In the genomic region with DNA sequence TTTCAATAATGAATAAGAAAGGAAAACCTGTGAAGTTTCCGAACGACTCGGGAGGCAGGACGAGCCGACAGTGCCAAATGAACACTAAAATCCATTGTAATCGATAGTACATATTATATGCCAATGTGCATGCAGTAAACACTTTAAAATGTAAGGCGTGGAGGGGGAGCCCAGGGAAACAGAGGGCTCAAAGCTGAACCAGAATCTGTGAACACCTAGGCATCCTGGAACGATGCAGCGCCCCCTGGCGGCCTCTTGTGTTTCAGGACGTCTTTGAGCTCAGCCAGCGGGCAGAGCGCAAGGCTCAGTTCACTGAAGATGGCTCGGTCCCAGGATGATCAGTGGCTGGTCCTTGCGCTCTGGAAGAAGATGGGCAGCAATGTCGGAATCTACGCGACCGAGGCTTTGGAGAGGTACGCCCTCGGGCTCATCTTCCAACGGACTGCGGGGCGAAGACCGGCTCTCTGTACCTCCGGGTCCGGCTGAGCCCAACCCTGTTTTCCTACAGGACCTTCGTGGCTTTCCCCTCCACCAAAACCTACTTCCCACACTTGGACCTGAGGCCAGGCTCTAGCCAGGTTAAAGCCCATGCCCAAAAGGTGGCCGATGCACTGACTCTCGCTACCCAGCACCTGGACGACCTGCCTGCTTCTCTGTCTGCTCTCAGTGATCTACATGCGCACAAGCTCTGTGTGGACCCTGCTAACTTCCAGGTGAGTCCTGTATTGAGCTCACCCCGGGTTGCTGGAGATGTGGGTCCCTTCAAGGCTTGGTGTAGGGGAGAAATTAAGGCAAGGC, we compare ENCODE assay signal across 8 mouse cellular contexts. TPM values are rescaled to one million over a fixed set of nuclear protein-coding genes. Genes with fewer than 3 reads are reported as not detected.
DNase-seq lines count a peak whose midpoint lies in the region; ATAC-seq and TF ChIP-seq lines count a peak whose summit lies in the region.
"Not testable (repeated sequence)": the region's sequence is repeated elsewhere in the genome, so short reads cannot be mapped to it uniquely, and the experiment has no call there.

A gene (plus strand): TSS at position 271 of the 798 bp plus-strand sequence.

- H3K36me3 ChIP-seq in erythroblast, embryonic 14.5 days (ENCODE audit: control insufficient read depth): peaks cover 64% of the 10 kb centered on the region
- not testable (repeated sequence) for H3K36me3 ChIP-seq in heart, embryonic 12.5 days; kidney, embryonic 16.5 days (ENCODE audit: insufficient read depth, low read length)

- ATAC-seq in heart, embryonic 12.5 days (ENCODE audit: insufficient number of reproducible peaks, low FRiP score): peak; percentile 40; the same call in 1 of the 2 replicates
- ATAC-seq in kidney, embryonic 16.5 days (ENCODE audit: low FRiP score, low TSS enrichment): peak; percentile 72

- not testable (repeated sequence) for H3K4me3 ChIP-seq in bone marrow macrophage, adult 2 months (ENCODE audit: insufficient read depth, low read length)
- peak within 1 kb of the TSS; percentile 70 for H3K4me3 ChIP-seq in erythroblast, embryonic 14.5 days (replicated peaks)
- peak within 1 kb of the TSS; percentile 20 for H3K4me3 ChIP-seq in heart, embryonic 12.5 days
- H3K4me3 ChIP-seq in kidney, embryonic 16.5 days (ENCODE audit: low read length): peak within 1 kb of the TSS; percentile 28

- not testable (repeated sequence) for H3K27me3 ChIP-seq in erythroblast, embryonic 14.5 days (ENCODE audit: control insufficient read depth); kidney, embryonic 16.5 days (ENCODE audit: insufficient read depth, low read length)
- H3K27me3 ChIP-seq in heart, embryonic 12.5 days (replicated peaks): peaks cover 16% of the 10 kb centered on the region

- H3K4me1 ChIP-seq in bone marrow macrophage, adult 2 months (ENCODE audit: control insufficient read depth, insufficient read depth, low read length); heart, embryonic 12.5 days (replicated peaks); kidney, embryonic 16.5 days (ENCODE audit: insufficient read depth, low read length): not testable (repeated sequence)
- peaks cover 65% of the 10 kb centered on the region for H3K4me1 ChIP-seq in erythroblast, embryonic 14.5 days (ENCODE audit: control insufficient read depth)

- peak within 1 kb of the TSS; percentile 59 for H3K4me2 ChIP-seq in heart, embryonic 12.5 days
- H3K4me2 ChIP-seq in kidney, embryonic 16.5 days (replicated peaks; ENCODE audit: low read depth, low read length): peak within 1 kb of the TSS; percentile 44

- peak within 1 kb of the TSS; percentile 35; the same call in 1 of the 2 replicates for H3K9ac ChIP-seq in heart, embryonic 12.5 days
- H3K9ac ChIP-seq in kidney, embryonic 16.5 days (replicated peaks; ENCODE audit: low read length): not testable (repeated sequence)

- WGBS in heart, embryonic 12.5 days: 18% methylated on average over 32 of the region's 33 CpGs
- WGBS in kidney, embryonic 16.5 days: 20% methylated on average over 30 of the region's 33 CpGs

- H3K27ac ChIP-seq in bone marrow macrophage, adult 2 months (ENCODE audit: insufficient read depth, low read depth, low read length); kidney, embryonic 16.5 days (ENCODE audit: low read length): not testable (repeated sequence)
- peak within 1 kb of the TSS; percentile 39; the same call in 1 of the 2 replicates for H3K27ac ChIP-seq in heart, embryonic 12.5 days (ENCODE audit: poor library complexity, severe bottlenecking)

- TF ChIP-seq POLR2A in bone marrow macrophage, adult 2 months (IDR thresholded peaks at IDR 0.05; ENCODE audit: borderline replicate concordance, low read depth, low read length): not testable (repeated sequence)

- DNase-seq in A20 (ENCODE audit: low read depth, low spot score): peak; percentile 51
- peak; percentile 87 for DNase-seq in liver
- DNase-seq in monocyte, adult 2 months (ENCODE audit: low read depth in 1 of 2, low spot score in 2 of 2): peak; percentile 37 to 40
- DNase-seq in spleen, postnatal 14 days (ENCODE audit: low spot score in 2 of 2): peak; percentile 77 to 85

- peak; percentile 81 for TF ChIP-seq CTCF in bone marrow macrophage, adult 2 months (IDR thresholded peaks at IDR 0.05; ENCODE audit: low read depth, low read length)

- not testable (repeated sequence) for H3K9me3 ChIP-seq in erythroblast, embryonic 14.5 days (ENCODE audit: control insufficient read depth, low read length); heart, embryonic 12.5 days (replicated peaks); kidney, embryonic 16.5 days (ENCODE audit: low read length)

RNA-seq across cellular contexts. Expression of the gene that starts here (rescaled TPM):
- not detected in 2 replicates for polyA plus RNA-seq in bone marrow macrophage, adult 2 months (2012; ENCODE audit: insufficient read depth, insufficient read length, missing spikeins)
- polyA plus RNA-seq in erythroblast, embryonic 14.5 days (2012): 7.5 and 8.6 TPM in 2 replicates
- 15.7 and 18.1 TPM in 2 replicates for polyA plus RNA-seq in heart, embryonic 12.5 days (2016; fragmentation: Nextera tagmentation; extraction: Ambion mirVana)
- 1.1 and 1.5 TPM in 2 replicates for polyA plus RNA-seq in kidney, embryonic 16.5 days (2015; fragmentation: Nextera tagmentation; extraction: Ambion mirVana)
